Mouse (Mus musculus): ENCODE measurements around the gene Rybp. TPM values are rescaled to one million over a fixed set of nuclear protein-coding genes. Genes with fewer than 3 reads are reported as not detected.

Rybp gene
- polyA plus RNA-seq, 1 experiment from 2014 or later = 10.0 TPM

DNA sequence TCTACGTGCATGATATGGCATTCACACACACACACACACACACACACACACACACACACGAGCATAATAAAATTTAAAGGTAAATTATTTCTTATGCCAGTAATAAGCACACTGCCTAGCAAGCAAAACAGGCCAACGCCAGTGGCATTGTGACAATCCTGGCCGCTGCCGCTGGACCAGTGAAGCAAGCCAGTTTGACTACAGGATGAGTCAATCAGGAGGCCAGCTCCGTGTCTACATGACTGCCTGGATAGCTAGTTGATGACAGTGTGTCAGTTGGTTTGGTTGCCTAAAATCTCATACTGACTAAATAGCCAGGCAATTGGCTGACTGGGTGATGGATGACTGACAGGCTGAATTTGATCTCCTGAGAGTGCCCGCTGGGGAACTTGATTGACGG, 69.8 kb downstream of the Rybp start:
- Histone ChIP-seq H3K9me3 (replicated peaks) (no peaks in the 10 kb centered on the region), H3K27me3 (replicated peaks) (peaks cover 9% of the 10 kb centered on the region; the same call in 1 of the 2 replicates), H3K4me2 (no peak overlapping the region), H3K27ac (no peak overlapping the region), H3K4me1 (peaks cover 35% of the 10 kb centered on the region), H3K9ac (no peak overlapping the region), H3K36me3 (no peaks in the 10 kb centered on the region), H3K4me3 (no peak overlapping the region)
- no peak for ATAC-seq
- WGBS (ENCODE audit: insufficient replicate concordance) = 74% methylated on average over 8 of the region's 8 CpGs

DNA sequence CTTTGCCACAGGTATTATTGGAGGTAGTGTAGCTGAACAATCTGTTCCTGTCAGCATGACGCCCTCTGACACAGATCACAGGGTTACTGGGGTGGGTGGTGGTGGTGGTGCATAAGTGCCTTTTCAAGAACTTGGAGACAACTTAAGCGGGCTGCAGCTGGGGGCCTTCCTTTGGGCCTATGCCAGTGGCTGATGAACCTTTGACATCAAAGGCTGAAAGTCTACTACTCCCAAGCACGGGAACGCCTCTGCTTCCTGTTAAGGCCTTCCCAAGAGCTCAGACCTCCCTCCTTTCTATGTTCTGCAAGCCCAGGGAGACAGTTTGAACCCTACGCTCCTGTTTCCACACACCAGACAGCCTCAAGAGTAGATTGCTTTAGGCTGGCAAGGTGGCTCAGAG, 70.3 kb downstream of the Rybp start:
- no peaks in the 10 kb centered on the region for H3K9me3 ChIP-seq (replicated peaks)
- no peak overlapping the region for H3K9ac ChIP-seq
- peaks cover 37% of the 10 kb centered on the region for H3K4me1 ChIP-seq
- H3K27ac ChIP-seq = no peak overlapping the region
- no peak overlapping the region for H3K4me3 ChIP-seq
- ATAC-seq = no peak
- H3K4me2 ChIP-seq = no peak overlapping the region
- 65% methylated on average over 5 of the region's 5 CpGs for WGBS (ENCODE audit: insufficient replicate concordance)
- no peaks in the 10 kb centered on the region for H3K36me3 ChIP-seq
- H3K27me3 ChIP-seq (replicated peaks) = peaks cover 9% of the 10 kb centered on the region; the same call in 1 of the 2 replicates

DNA sequence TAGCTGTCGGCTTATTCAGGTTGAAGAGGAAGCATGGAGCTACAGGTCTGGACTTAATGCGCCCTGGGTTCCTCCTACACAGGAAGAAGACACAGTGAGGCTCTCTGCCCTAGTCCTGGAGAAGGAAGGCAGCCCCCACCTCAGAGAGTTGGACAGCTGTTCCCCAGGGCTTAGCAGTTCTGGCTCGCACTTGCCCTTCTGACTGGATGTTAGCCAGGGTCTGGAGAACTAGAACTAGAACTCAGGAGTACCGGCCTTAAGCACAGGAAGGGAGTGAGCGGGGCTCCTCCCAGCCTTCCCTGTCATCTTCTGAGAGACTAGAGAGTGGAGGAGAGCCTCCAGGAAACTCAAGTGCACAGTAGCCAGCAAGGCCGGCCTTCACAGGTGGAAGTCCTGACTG, 71.5 kb downstream of the Rybp start:
- H3K27ac ChIP-seq = no peak overlapping the region
- H3K4me2 ChIP-seq = no peak overlapping the region
- H3K9ac ChIP-seq = no peak overlapping the region
- H3K4me3 ChIP-seq = no peak overlapping the region
- peaks cover 37% of the 10 kb centered on the region for H3K4me1 ChIP-seq
- H3K27me3 ChIP-seq (replicated peaks) = peaks cover 9% of the 10 kb centered on the region; the same call in 1 of the 2 replicates
- H3K36me3 ChIP-seq = no peaks in the 10 kb centered on the region
- 42% methylated on average over 6 of the region's 6 CpGs for WGBS (ENCODE audit: insufficient replicate concordance)
- no peaks in the 10 kb centered on the region for H3K9me3 ChIP-seq (replicated peaks)
- no peak for ATAC-seq

- no peak overlapping the region for H3K9ac ChIP-seq
- no peaks in the 10 kb centered on the region for H3K9me3 ChIP-seq (replicated peaks)
- peaks cover 9% of the 10 kb centered on the region; the same call in 1 of the 2 replicates for H3K27me3 ChIP-seq (replicated peaks)
- H3K4me3 ChIP-seq = no peak overlapping the region
- H3K4me2 ChIP-seq = peak overlapping the region; percentile 12; the same call in 1 of the 2 replicates
- H3K27ac ChIP-seq = no peak overlapping the region
- peak; percentile 16; the same call in 1 of the 2 replicates for ATAC-seq
- H3K4me1 ChIP-seq = peaks cover 32% of the 10 kb centered on the region
- WGBS (ENCODE audit: insufficient replicate concordance) = 19% methylated on average over 13 of the region's 13 CpGs
- no peaks in the 10 kb centered on the region for H3K36me3 ChIP-seq
Observed at GRCm38 (mm10) chr6:100214132-100214913, 73.0 kb downstream of the Rybp start.

GRCm38 (mm10) chr6:100213596-100213995, 73.7 kb downstream of the Rybp start:
- Histone ChIP-seq H3K27me3 (replicated peaks) (peaks cover 10% of the 10 kb centered on the region; the same call in 1 of the 2 replicates), H3K27ac (no peak overlapping the region), H3K36me3 (no peaks in the 10 kb centered on the region), H3K9me3 (replicated peaks) (no peaks in the 10 kb centered on the region), H3K4me2 (no peak overlapping the region), H3K9ac (no peak overlapping the region), H3K4me1 (peaks cover 32% of the 10 kb centered on the region), H3K4me3 (no peak overlapping the region)
- 31% methylated on average over 9 of the region's 9 CpGs for WGBS (ENCODE audit: insufficient replicate concordance)
- no peak for ATAC-seq

DNA sequence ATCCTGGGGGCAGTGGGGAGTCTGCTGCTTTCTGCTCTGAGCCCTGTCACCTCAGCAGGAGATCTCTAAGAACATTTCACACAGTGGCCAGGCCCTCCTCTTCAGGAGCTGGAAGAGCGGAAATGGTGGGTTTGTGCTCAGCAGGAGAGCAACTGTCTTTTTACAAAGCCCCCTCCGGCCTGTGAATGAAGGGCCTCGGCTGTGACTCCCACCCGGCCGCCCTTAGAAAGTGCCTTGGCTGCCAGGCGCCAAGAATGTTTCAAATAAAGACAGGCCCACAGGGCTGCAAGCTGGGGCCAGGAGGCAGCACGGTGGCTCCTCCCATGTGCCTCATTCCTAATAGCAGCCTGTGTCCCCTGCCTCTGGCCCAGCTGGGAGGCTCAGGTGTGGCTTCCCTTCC, 74.5 kb downstream of the Rybp start:
- H3K27me3 ChIP-seq (replicated peaks) = peaks cover 17% of the 10 kb centered on the region; the same call in 1 of the 2 replicates
- no peaks in the 10 kb centered on the region for H3K9me3 ChIP-seq (replicated peaks)
- no peak overlapping the region for H3K27ac ChIP-seq
- no peak overlapping the region for H3K4me2 ChIP-seq
- WGBS (ENCODE audit: insufficient replicate concordance) = 36% methylated on average over 7 of the region's 7 CpGs
- ATAC-seq = no peak
- no peak overlapping the region for H3K4me3 ChIP-seq
- peaks cover 32% of the 10 kb centered on the region for H3K4me1 ChIP-seq
- H3K9ac ChIP-seq = no peak overlapping the region
- no peaks in the 10 kb centered on the region for H3K36me3 ChIP-seq

DNA sequence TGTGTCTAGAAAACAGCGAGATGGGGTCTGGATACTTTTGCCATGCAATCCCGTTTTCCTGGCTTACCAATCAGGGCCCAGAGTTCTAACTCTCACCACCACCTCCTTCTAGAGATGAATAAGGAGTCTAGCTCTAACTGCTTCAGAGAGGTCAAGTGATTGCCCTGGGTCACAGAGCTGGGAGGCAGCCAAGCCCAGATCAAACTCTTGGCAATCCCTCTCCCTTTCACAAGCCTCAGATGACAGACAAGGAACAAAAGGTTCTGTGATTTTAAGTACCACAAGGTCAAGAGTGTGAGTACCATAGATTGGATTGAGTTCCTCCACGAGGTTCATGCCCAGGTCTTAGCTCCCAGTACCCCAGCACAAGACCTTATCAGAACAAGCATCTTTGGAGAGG, 75.6 kb downstream of the Rybp start:
- WGBS (ENCODE audit: insufficient replicate concordance) = 56% methylated on average over 3 of the region's 3 CpGs
- no peak for ATAC-seq
- H3K4me2 ChIP-seq = no peak overlapping the region
- H3K36me3 ChIP-seq = no peaks in the 10 kb centered on the region
- no peak overlapping the region for H3K27ac ChIP-seq
- no peak overlapping the region for H3K9ac ChIP-seq
- no peak overlapping the region for H3K4me3 ChIP-seq
- peaks cover 36% of the 10 kb centered on the region for H3K4me1 ChIP-seq
- peaks cover 28% of the 10 kb centered on the region for H3K27me3 ChIP-seq (replicated peaks)
- no peaks in the 10 kb centered on the region for H3K9me3 ChIP-seq (replicated peaks)

DNA sequence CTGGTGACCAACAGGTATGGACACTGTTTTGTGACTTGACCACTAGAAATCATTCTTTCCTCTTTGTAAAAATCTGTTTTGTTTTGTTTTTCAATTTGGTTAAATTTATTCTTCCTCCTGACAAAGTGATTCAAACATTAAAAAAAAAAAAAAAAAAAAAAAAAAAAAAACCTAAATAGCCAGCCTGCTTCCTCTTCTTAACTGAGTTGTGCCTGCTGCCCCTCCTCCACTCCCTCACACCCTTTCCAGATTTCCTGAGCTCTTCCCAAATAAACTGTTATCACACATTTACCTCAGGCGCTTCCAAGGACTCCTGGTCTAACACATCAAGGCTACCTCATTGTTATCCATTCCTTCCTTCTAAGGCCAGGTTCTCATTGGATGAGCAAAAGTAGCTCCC, 76.8 kb downstream of the Rybp start:
- peaks cover 32% of the 10 kb centered on the region for H3K4me1 ChIP-seq
- no peak overlapping the region for H3K4me2 ChIP-seq
- no peak for ATAC-seq
- WGBS (ENCODE audit: insufficient replicate concordance) = 56% methylated on average over 1 of the region's 1 CpGs
- H3K9me3 ChIP-seq (replicated peaks) = no peaks in the 10 kb centered on the region
- H3K4me3 ChIP-seq = no peak overlapping the region
- H3K27ac ChIP-seq = no peak overlapping the region
- H3K9ac ChIP-seq = no peak overlapping the region
- no peaks in the 10 kb centered on the region for H3K36me3 ChIP-seq
- H3K27me3 ChIP-seq (replicated peaks) = peaks cover 34% of the 10 kb centered on the region

DNA sequence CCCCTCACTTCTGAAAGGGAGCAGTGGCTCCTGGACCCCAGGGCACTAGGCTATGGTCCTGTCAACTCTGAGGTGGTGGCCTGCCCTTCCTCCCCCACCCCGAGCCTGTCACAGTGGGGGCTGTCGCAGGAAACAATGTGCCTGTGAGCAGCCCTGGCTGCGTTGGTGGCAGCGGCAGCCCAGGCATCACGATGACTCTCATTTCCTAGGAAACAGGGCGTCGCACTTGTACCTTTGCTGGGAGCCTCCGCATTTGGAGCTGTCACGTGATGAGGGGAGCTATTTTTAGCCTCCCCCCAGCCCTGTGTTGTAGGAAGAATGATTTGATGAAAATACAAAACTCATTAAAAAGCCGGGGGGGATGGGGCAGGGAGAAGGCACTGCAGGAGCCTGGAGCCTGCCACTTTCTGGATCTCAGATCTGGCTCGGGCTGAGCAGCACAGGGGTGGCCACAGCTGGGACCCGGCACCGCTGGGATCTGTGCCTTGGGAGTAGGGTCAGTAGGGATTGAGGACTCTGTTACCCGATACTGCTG, 80.5 kb downstream of the Rybp start:
- 7% methylated on average over 14 of the region's 14 CpGs for WGBS (ENCODE audit: insufficient replicate concordance)
- Histone ChIP-seq H3K36me3 (no peaks in the 10 kb centered on the region), H3K4me2 (0 out of 2 replicates have a peak overlapping the region, but pooled peaks have one; percentile 8), H3K4me1 (peaks cover 10% of the 10 kb centered on the region), H3K27me3 (replicated peaks) (peaks cover 45% of the 10 kb centered on the region), H3K27ac (no peak overlapping the region), H3K9ac (no peak overlapping the region), H3K4me3 (no peak overlapping the region), H3K9me3 (replicated peaks) (no peaks in the 10 kb centered on the region)
- no peak for ATAC-seq

GRCm38 (mm10) chr6:100206261-100206660, 81.0 kb downstream of the Rybp start:
- peaks cover 49% of the 10 kb centered on the region for H3K27me3 ChIP-seq (replicated peaks)
- H3K36me3 ChIP-seq = no peaks in the 10 kb centered on the region
- H3K9me3 ChIP-seq (replicated peaks) = no peaks in the 10 kb centered on the region
- no peak overlapping the region for H3K4me2 ChIP-seq
- no peak for ATAC-seq
- no peak overlapping the region for H3K4me3 ChIP-seq
- peaks cover 10% of the 10 kb centered on the region for H3K4me1 ChIP-seq
- no peak overlapping the region for H3K27ac ChIP-seq
- no peak overlapping the region for H3K9ac ChIP-seq
- WGBS (ENCODE audit: insufficient replicate concordance) = 63% methylated on average over 1 of the region's 1 CpGs

GRCm38 (mm10) chr6:100204436-100204835, 82.8 kb downstream of the Rybp start:
- Histone ChIP-seq H3K4me1 (peaks cover 10% of the 10 kb centered on the region), H3K9me3 (replicated peaks) (no peaks in the 10 kb centered on the region), H3K9ac (no peak overlapping the region), H3K36me3 (no peaks in the 10 kb centered on the region), H3K4me2 (no peak overlapping the region), H3K4me3 (no peak overlapping the region), H3K27me3 (replicated peaks) (peaks cover 52% of the 10 kb centered on the region), H3K27ac (no peak overlapping the region)
- 67% methylated on average over 7 of the region's 7 CpGs for WGBS (ENCODE audit: insufficient replicate concordance)
- ATAC-seq = no peak

- H3K4me1 ChIP-seq = peaks cover 10% of the 10 kb centered on the region
- H3K9ac ChIP-seq = no peak overlapping the region
- no peaks in the 10 kb centered on the region for H3K36me3 ChIP-seq
- H3K4me3 ChIP-seq = no peak overlapping the region
- H3K9me3 ChIP-seq (replicated peaks) = no peaks in the 10 kb centered on the region
- H3K27ac ChIP-seq = no peak overlapping the region
- H3K27me3 ChIP-seq (replicated peaks) = peaks cover 50% of the 10 kb centered on the region
- ATAC-seq = no peak
- 38% methylated on average over 3 of the region's 3 CpGs for WGBS (ENCODE audit: insufficient replicate concordance)
- no peak overlapping the region for H3K4me2 ChIP-seq
Observed at GRCm38 (mm10) chr6:100203492-100203891, 83.8 kb downstream of the Rybp start.
